Mouse (Mus musculus) heart, postnatal 0 days (tissue): Measurements from ENCODE around the gene Abcb1a.

Experiments
- CTCF ChIP-seq: IDR thresholded peaks from 2 replicates; pipeline ENCODE4 v1.5.1; 2016; ENCODE audit warnings: antibody characterized with exemption, control low read depth, low read depth
- EP300 ChIP-seq: IDR thresholded peaks from 2 replicates; pipeline ENCODE4 v1.6.1; 2016; ENCODE audit warnings: antibody characterized with exemption, low read depth

GRCm38 (mm10) chr5:8722224-8722623, 62.3 kb downstream of the Abcb1a start:
- no peak for TF ChIP-seq EP300
- TF ChIP-seq CTCF, result no peak
